Mouse (Mus musculus) heart, embryonic 11.5 days (tissue): Measurements from ENCODE around the gene Hikeshi. TPM values are rescaled to one million over a fixed set of nuclear protein-coding genes. Genes with fewer than 3 reads are reported as not detected.

ENCODE experiments used
- ATAC-seq: fragments of 200-750 bp; cut with Nextera tagmentation; replicated peaks from 2 replicates; pipeline ENCODE4 v1.8.0; 2017; ENCODE audit warnings: moderate library complexity; ENCODE audit not compliant: insufficient number of reproducible peaks, low FRiP score, low TSS enrichment
- H3K27ac ChIP-seq: fragments of 300-500 bp; sonication (generic); 2 replicates; pipeline ENCODE4 v1.5.1; 2014; ENCODE audit warnings: mild to moderate bottlenecking, low read depth, low read length
- H3K27me3 ChIP-seq: fragments of 300-500 bp; sonication (generic); 2 replicates; pipeline ENCODE4 v1.6.1; 2014; ENCODE audit warnings: mild to moderate bottlenecking, low read length, mixed read lengths; ENCODE audit not compliant: control insufficient read depth, insufficient read depth
- H3K36me3 ChIP-seq: fragments of 300-500 bp; sonication (generic); 2 replicates; pipeline ENCODE4 v1.6.1; 2014; ENCODE audit warnings: mild to moderate bottlenecking, low read length, moderate library complexity, mixed read lengths; ENCODE audit not compliant: control insufficient read depth, insufficient read depth
- H3K4me1 ChIP-seq: fragments of 300-500 bp; sonication (generic); 2 replicates; pipeline ENCODE4 v1.6.1; 2014; ENCODE audit warnings: low read length; ENCODE audit not compliant: control insufficient read depth, insufficient read depth
- H3K4me2 ChIP-seq: fragments of 300-500 bp; sonication (generic); 2 replicates; pipeline ENCODE4 v1.6.1; 2014; ENCODE audit warnings: mild to moderate bottlenecking, moderate library complexity
- H3K4me3 ChIP-seq: fragments of 300-500 bp; sonication (generic); 2 replicates; pipeline ENCODE4 v1.5.1; 2014; ENCODE audit warnings: low read depth, low read length
- H3K9ac ChIP-seq: fragments of 300-500 bp; sonication (generic); 2 replicates; pipeline ENCODE4 v1.6.1; 2014; ENCODE audit warnings: mild to moderate bottlenecking, low read depth, low read length, moderate library complexity
- H3K9me3 ChIP-seq: fragments of 300-500 bp; sonication (generic); replicated peaks from 2 replicates; pipeline ENCODE4 v1.6.1; 2016; ENCODE audit warnings: low read length; ENCODE audit not compliant: control insufficient read depth
- WGBS: fragments of 180-500 bp; shearing (Covaris S2); extraction: QIAGEN DNeasy Blood & Tissue Kit; methylation state at CpG from one replicate; pipeline ENCODE4 v1.1.7; 2014; ENCODE audit not compliant: insufficient replicate concordance; 5-methylcytosine and 5-hydroxymethylcytosine counted together
- polyA plus RNA-seq: library from polyadenylated mRNA; unstranded; fragments of >200 nt; fragmentation: Nextera tagmentation; extraction: Ambion mirVana; gene quantifications from 2 replicates; pipeline ENCODE4 v1.2.1, GENCODE M21; 2014

Hikeshi gene
- polyA plus RNA-seq, 1 experiment from 2014 or later, result 116 TPM

- Histone ChIP-seq H3K4me3 (no peak overlapping the region), H3K27ac (no peak overlapping the region), H3K27me3 (no peaks in the 10 kb centered on the region), H3K9me3 (no peaks in the 10 kb centered on the region), H3K9ac (no peak overlapping the region), H3K4me1 (no peaks in the 10 kb centered on the region), H3K4me2 (no peak overlapping the region), H3K36me3 (peaks cover 5% of the 10 kb centered on the region; the same call in 1 of the 2 replicates)
- no peak for ATAC-seq
- WGBS, result 97% methylated on average over 15 of the region's 15 CpGs
These were observed 17.4 kb downstream of the Hikeshi start for GRCm38 (mm10) chr7:89923441-89924180.

GRCm38 (mm10) chr7:89917776-89918175 lies 23.2 kb downstream of the Hikeshi start:
- H3K9ac ChIP-seq, result no peak overlapping the region
- no peak overlapping the region for H3K27ac ChIP-seq
- H3K4me3 ChIP-seq, result no peak overlapping the region
- H3K9me3 ChIP-seq, result no peaks in the 10 kb centered on the region
- ATAC-seq, result no peak
- no peak overlapping the region for H3K4me2 ChIP-seq
- H3K36me3 ChIP-seq, result no peaks in the 10 kb centered on the region
- WGBS, result 87% methylated on average over 4 of the region's 4 CpGs
- H3K4me1 ChIP-seq, result no peaks in the 10 kb centered on the region
- H3K27me3 ChIP-seq, result no peaks in the 10 kb centered on the region

GRCm38 (mm10) chr7:89916711-89917110 lies 24.3 kb downstream of the Hikeshi start:
- Histone ChIP-seq H3K9me3 (no peaks in the 10 kb centered on the region), H3K4me3 (no peak overlapping the region), H3K36me3 (no peaks in the 10 kb centered on the region), H3K9ac (no peak overlapping the region), H3K4me2 (no peak overlapping the region), H3K27me3 (no peaks in the 10 kb centered on the region), H3K27ac (no peak overlapping the region), H3K4me1 (no peaks in the 10 kb centered on the region)
- ATAC-seq, result no peak
- WGBS, result 95% methylated on average over 5 of the region's 5 CpGs

GRCm38 (mm10) chr7:89913432-89914158 lies 27.4 kb downstream of the Hikeshi start:
- no peak overlapping the region for H3K9ac ChIP-seq
- no peaks in the 10 kb centered on the region for H3K4me1 ChIP-seq
- no peak for ATAC-seq
- H3K27me3 ChIP-seq, result no peaks in the 10 kb centered on the region
- H3K4me3 ChIP-seq, result no peak overlapping the region
- H3K4me2 ChIP-seq, result no peak overlapping the region
- H3K27ac ChIP-seq, result no peak overlapping the region
- H3K36me3 ChIP-seq, result no peaks in the 10 kb centered on the region
- 81% methylated on average over 3 of the region's 3 CpGs for WGBS
- H3K9me3 ChIP-seq, result no peaks in the 10 kb centered on the region

- H3K9me3 ChIP-seq, result no peaks in the 10 kb centered on the region
- ATAC-seq, result no peak
- no peaks in the 10 kb centered on the region for H3K4me1 ChIP-seq
- WGBS, result 84% methylated on average over 3 of the region's 3 CpGs
- no peak overlapping the region for H3K4me2 ChIP-seq
- H3K27me3 ChIP-seq, result no peaks in the 10 kb centered on the region
- H3K9ac ChIP-seq, result no peak overlapping the region
- no peak overlapping the region for H3K27ac ChIP-seq
- H3K36me3 ChIP-seq, result no peaks in the 10 kb centered on the region
- H3K4me3 ChIP-seq, result no peak overlapping the region
These were observed 28.6 kb downstream of the Hikeshi start for GRCm38 (mm10) chr7:89912356-89912755.

- Histone ChIP-seq H3K9ac (no peak overlapping the region), H3K27ac (no peak overlapping the region), H3K36me3 (no peaks in the 10 kb centered on the region), H3K4me3 (no peak overlapping the region), H3K9me3 (no peaks in the 10 kb centered on the region), H3K4me1 (no peaks in the 10 kb centered on the region), H3K27me3 (no peaks in the 10 kb centered on the region), H3K4me2 (no peak overlapping the region)
- WGBS, result 80% methylated on average over 4 of the region's 4 CpGs
- no peak for ATAC-seq
These were observed 31.3 kb downstream of the Hikeshi start for GRCm38 (mm10) chr7:89909711-89910110.

- no peak overlapping the region for H3K4me3 ChIP-seq
- no peak overlapping the region for H3K9ac ChIP-seq
- H3K4me2 ChIP-seq, result no peak overlapping the region
- H3K9me3 ChIP-seq, result no peaks in the 10 kb centered on the region
- WGBS, result 69% methylated on average over 20 of the region's 20 CpGs
- no peaks in the 10 kb centered on the region for H3K36me3 ChIP-seq
- ATAC-seq, result no peak
- H3K27ac ChIP-seq, result no peak overlapping the region
- H3K27me3 ChIP-seq, result no peaks in the 10 kb centered on the region
- H3K4me1 ChIP-seq, result no peaks in the 10 kb centered on the region
These were observed 31.9 kb downstream of the Hikeshi start for GRCm38 (mm10) chr7:89908899-89909621.

GRCm38 (mm10) chr7:89908421-89908820 lies 32.6 kb downstream of the Hikeshi start:
- Histone ChIP-seq H3K4me2 (no peak overlapping the region), H3K9me3 (no peaks in the 10 kb centered on the region), H3K4me3 (no peak overlapping the region), H3K27ac (no peak overlapping the region), H3K27me3 (no peaks in the 10 kb centered on the region), H3K9ac (no peak overlapping the region), H3K36me3 (no peaks in the 10 kb centered on the region), H3K4me1 (no peaks in the 10 kb centered on the region)
- ATAC-seq, result no peak
- 52% methylated on average over 7 of the region's 7 CpGs for WGBS
